Mouse (Mus musculus) embryonic facial prominence, embryonic 13.5 days (tissue): ENCODE data around the gene Myo9b. TPM values are rescaled to one million over a fixed set of nuclear protein-coding genes. Genes with fewer than 3 reads are reported as not detected.

ENCODE experiments used
- ATAC-seq: fragments of 200-750 bp; cut with Nextera tagmentation; 2 replicates; pipeline ENCODE4 v1.8.0; 2017; ENCODE audit warnings: low read depth; ENCODE audit not compliant: insufficient number of reproducible peaks, insufficient read depth, low FRiP score, low TSS enrichment
- H3K27ac ChIP-seq: fragments of 300-500 bp; sonication (generic); 2 replicates; pipeline ENCODE4 v1.5.1; 2015; ENCODE audit warnings: moderate library complexity, mild to moderate bottlenecking, inconsistent platforms
- H3K27me3 ChIP-seq: fragments of 300-500 bp; sonication (generic); 2 replicates; pipeline ENCODE4 v1.6.1; 2015; ENCODE audit warnings: mild to moderate bottlenecking, inconsistent platforms
- H3K36me3 ChIP-seq: fragments of 300-500 bp; sonication (generic); 2 replicates; pipeline ENCODE4 v1.6.1; 2015; ENCODE audit warnings: mild to moderate bottlenecking, inconsistent platforms
- H3K4me1 ChIP-seq: fragments of 300-500 bp; sonication (generic); 2 replicates; pipeline ENCODE4 v1.6.1; 2015; ENCODE audit warnings: inconsistent platforms
- H3K4me2 ChIP-seq: fragments of 300-500 bp; sonication (generic); 2 replicates; pipeline ENCODE4 v1.6.1; 2015; ENCODE audit warnings: moderate library complexity, mild to moderate bottlenecking, inconsistent platforms
- H3K4me3 ChIP-seq: fragments of 300-500 bp; sonication (generic); 2 replicates; pipeline ENCODE4 v1.5.1; 2015; ENCODE audit warnings: mild to moderate bottlenecking, inconsistent platforms
- H3K9ac ChIP-seq: fragments of 300-500 bp; sonication (generic); 2 replicates; pipeline ENCODE4 v1.6.1; 2015; ENCODE audit warnings: mild to moderate bottlenecking, inconsistent platforms
- H3K9me3 ChIP-seq: fragments of 300-500 bp; sonication (generic); 2 replicates; pipeline ENCODE4 v1.6.1; 2016; ENCODE audit warnings: inconsistent platforms
- WGBS: fragments of 180-500 bp; shearing (Covaris S2); methylation state at CpG from one replicate; pipeline ENCODE4 v1.1.7; 2015; ENCODE audit warnings: mixed read lengths; 5-methylcytosine and 5-hydroxymethylcytosine counted together
- polyA plus RNA-seq: library from polyadenylated mRNA; unstranded; fragments of >200 nt; fragmentation: Nextera tagmentation; extraction: Ambion mirVana; gene quantifications from 2 replicates; pipeline ENCODE4 v1.2.1, GENCODE M21; 2015

Myo9b gene
- polyA plus RNA-seq, 1 experiment from 2014 or later, result 27.5 TPM

DNA sequence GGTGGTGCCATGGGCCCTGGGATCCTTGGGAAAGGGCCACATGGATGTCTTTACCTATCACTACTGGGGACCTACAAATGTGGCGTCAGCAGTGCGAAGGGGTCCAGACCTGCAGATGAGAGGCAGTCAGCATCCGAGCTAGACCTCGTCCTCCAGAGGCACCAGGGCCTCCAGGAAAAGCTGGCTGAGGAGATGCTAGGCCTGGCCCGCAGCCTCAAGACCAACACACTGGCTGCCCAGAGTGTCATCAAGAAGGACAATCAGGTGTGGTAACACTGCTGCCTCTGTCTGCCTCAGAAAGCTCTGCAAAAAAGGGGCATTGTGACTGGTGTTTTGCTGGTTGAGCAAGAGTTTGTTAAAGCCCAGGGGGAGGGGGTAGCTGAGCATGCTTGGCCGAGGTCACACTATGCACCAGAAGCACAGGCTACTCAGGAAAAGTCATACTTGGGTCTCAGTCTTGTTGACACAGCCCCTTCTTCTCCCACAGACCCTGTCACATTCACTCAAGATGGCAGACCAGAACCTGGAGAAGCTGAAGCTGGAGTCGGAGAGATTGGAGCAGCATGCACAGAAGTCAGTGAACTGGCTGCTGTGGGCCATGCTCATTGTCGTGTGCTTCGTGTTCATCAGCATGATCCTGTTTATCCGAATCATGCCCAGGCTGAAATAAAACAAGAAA is 96.7 kb downstream of the Myo9b start:
- no peaks in the 10 kb centered on the region for H3K9me3 ChIP-seq
- WGBS, result 88% methylated on average over 10 of the region's 10 CpGs
- no peaks in the 10 kb centered on the region for H3K27me3 ChIP-seq
- ATAC-seq, result no peak
- peak overlapping the region; percentile 21; the same call in 1 of the 2 replicates for H3K9ac ChIP-seq
- no peak overlapping the region for H3K4me2 ChIP-seq
- H3K4me1 ChIP-seq, result peaks cover 31% of the 10 kb centered on the region
- H3K27ac ChIP-seq, result no peak overlapping the region
- H3K36me3 ChIP-seq, result peaks cover 28% of the 10 kb centered on the region
- no peak overlapping the region for H3K4me3 ChIP-seq

DNA sequence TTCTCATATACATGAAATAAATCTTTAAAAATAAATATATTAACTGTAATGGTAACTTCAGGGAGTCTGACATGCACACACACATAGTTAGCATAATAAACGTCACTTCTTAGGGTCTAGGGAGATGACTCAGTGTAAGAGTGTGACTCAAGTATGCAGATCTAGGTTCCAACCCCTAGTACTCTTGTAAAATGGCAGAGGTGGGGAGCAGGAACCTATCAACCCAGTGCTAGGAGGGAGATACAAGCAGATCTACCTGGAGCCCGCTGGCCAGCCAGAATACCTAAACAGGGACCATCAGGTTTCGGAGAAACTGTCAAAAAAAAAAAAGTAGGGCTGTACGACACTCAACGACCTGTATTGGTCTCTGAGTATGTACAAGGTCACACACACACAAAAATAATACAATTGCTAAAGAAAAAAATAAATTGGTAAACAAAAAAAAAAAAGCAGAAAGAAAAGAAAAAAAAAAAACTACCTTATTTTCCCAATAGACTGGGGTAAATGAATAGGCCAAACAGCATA is 98.3 kb downstream of the Myo9b start:
- Histone ChIP-seq H3K4me1 (peaks cover 38% of the 10 kb centered on the region), H3K27ac (peak overlapping the region; percentile 84; the same call in 1 of the 2 replicates), H3K9me3 (no peaks in the 10 kb centered on the region), H3K4me3 (peak overlapping the region; percentile 65), H3K4me2 (peak overlapping the region; percentile 57), H3K27me3 (no peaks in the 10 kb centered on the region), H3K36me3 (peaks cover 44% of the 10 kb centered on the region), H3K9ac (no peak overlapping the region)
- no peak for ATAC-seq
- WGBS, result 24% methylated on average over 5 of the region's 5 CpGs

DNA sequence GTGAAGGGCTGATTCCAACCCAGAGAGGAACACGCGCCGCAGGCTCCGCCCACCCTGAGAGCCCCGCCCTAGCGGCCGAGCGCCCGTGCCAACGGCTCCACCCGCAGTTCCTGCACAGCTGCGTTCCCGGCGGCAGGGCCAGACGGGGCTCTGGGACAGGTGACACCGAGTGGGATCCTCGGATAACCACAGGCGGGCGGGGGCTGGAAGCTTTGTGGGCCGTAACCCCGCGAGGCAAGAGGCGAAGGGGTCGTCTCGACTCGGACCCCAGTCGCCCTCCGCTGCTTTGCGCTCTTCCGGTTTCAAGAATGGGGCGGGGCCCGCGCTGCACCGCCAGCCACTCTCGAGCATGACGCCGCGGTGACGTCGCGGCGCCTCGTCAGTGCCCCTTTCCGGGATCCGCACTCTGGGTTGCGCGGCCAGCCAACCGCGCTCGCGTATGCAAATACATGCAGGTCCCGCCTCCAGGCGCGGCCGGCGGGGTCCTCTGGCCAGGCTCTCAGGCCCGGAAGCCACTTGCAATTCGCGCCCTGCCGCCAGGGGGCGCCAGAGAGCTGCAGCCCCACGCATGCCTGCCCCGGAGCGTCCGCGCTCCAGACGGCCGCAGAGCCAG is 98.8 kb downstream of the Myo9b start, which contains the start of gene Ocel1:
Ocel1 (plus strand) TSS at position 63 of the 613 bp plus-strand sequence.
- peaks cover 38% of the 10 kb centered on the region for H3K4me1 ChIP-seq
- peak within 1 kb of the TSS; percentile 70 for H3K9ac ChIP-seq
- peak within 1 kb of the TSS; percentile 65 for H3K4me3 ChIP-seq
- H3K27me3 ChIP-seq, result 0 out of 2 replicates have a peak, but pooled peaks cover under 1% of the 10 kb centered on the region
- peak within 1 kb of the TSS; percentile 84 for H3K27ac ChIP-seq
- under 1% methylated on average over 68 of the region's 68 CpGs for WGBS
- peak within 1 kb of the TSS; percentile 57 for H3K4me2 ChIP-seq
- peak; percentile 81 for ATAC-seq
- peaks cover 44% of the 10 kb centered on the region for H3K36me3 ChIP-seq
- no peaks in the 10 kb centered on the region for H3K9me3 ChIP-seq

DNA sequence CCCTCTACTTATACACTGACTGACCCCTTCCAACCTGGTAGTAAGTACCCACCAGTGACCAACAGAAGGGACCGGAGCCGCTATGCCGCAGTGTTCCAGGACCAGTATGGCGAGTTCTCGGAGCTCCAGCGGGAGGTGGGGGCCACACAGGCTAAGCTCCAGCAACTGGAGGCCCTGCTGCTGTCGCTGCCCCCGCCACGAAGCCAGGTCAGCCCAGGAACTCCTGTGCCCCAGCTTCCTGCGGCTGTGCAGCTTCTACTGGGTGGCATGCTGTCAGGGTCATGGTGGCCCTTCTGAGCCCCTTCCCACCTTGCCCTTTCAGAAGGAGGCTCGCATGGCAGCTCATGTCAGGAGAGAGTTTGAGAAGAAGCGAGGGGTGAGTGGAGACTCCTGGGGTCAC is 99.9 kb downstream of the Myo9b start:
- Histone ChIP-seq H3K4me1 (peaks cover 45% of the 10 kb centered on the region), H3K9me3 (no peaks in the 10 kb centered on the region), H3K36me3 (peaks cover 52% of the 10 kb centered on the region), H3K27ac (no peak overlapping the region), H3K4me2 (no peak overlapping the region), H3K27me3 (peaks cover 6% of the 10 kb centered on the region; the same call in 1 of the 2 replicates), H3K4me3 (no peak overlapping the region), H3K9ac (no peak overlapping the region)
- ATAC-seq, result no peak
- WGBS, result 84% methylated on average over 12 of the region's 12 CpGs

DNA sequence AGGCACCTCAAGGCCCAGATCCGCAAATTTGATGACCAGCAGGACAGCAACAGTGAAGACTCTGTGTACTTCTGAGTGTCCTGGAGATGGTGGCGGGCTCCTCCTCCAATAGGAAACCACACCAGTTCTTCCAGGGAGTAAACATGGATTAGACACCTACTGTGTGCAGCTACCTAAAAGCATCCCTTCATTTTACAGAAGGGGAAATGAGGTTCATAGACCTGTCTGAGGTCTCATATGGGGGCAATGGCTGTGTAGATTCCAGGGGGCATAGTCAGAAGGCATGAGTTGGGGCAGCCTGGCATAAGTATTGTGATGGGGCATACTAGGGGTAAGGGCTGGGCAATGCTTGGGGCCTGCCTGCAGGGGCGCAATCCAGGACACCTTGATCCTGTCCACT is 100.5 kb downstream of the Myo9b start:
- 85% methylated on average over 3 of the region's 3 CpGs for WGBS
- Histone ChIP-seq H3K4me1 (peaks cover 40% of the 10 kb centered on the region), H3K4me2 (no peak overlapping the region), H3K4me3 (no peak overlapping the region), H3K27ac (no peak overlapping the region), H3K9me3 (no peaks in the 10 kb centered on the region), H3K27me3 (peaks cover 6% of the 10 kb centered on the region; the same call in 1 of the 2 replicates), H3K9ac (no peak overlapping the region), H3K36me3 (peaks cover 57% of the 10 kb centered on the region)
- no peak for ATAC-seq

DNA sequence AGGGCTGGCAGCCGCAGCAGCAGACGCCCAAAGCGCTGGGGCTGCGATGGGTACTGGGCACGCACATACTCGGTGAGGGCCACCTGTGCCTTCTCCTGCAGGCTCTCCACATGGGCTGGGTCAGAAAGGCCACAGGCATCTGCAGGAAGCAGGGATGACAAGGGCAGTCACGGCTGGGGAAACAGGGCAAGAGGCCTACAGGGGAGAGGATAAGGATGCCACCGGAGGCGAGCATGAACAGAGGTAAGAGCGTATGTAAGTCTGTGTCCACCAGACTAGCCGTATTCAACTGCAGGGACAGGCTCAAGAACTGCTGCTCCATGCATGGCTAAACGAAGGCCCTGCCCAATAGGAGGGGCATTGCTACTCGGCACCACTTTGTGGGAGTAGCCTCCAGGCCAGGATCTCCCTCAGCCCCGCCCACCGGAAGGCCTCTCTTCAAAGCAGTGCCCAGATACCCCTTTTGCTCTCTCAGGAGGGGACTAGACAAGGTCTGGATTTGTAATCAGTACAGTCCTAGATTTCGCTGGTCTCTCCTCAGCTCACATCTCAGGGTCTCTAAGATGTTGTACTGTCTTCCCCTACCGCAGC is 102.2 kb downstream of the Myo9b start:
- H3K36me3 ChIP-seq, result peaks cover 48% of the 10 kb centered on the region
- 76% methylated on average over 17 of the region's 17 CpGs for WGBS
- no peak overlapping the region for H3K9ac ChIP-seq
- H3K27ac ChIP-seq, result no peak overlapping the region
- H3K9me3 ChIP-seq, result no peaks in the 10 kb centered on the region
- H3K27me3 ChIP-seq, result peaks cover 6% of the 10 kb centered on the region; the same call in 1 of the 2 replicates
- no peak overlapping the region for H3K4me3 ChIP-seq
- ATAC-seq, result no peak
- peaks cover 47% of the 10 kb centered on the region for H3K4me1 ChIP-seq
- H3K4me2 ChIP-seq, result no peak overlapping the region

DNA sequence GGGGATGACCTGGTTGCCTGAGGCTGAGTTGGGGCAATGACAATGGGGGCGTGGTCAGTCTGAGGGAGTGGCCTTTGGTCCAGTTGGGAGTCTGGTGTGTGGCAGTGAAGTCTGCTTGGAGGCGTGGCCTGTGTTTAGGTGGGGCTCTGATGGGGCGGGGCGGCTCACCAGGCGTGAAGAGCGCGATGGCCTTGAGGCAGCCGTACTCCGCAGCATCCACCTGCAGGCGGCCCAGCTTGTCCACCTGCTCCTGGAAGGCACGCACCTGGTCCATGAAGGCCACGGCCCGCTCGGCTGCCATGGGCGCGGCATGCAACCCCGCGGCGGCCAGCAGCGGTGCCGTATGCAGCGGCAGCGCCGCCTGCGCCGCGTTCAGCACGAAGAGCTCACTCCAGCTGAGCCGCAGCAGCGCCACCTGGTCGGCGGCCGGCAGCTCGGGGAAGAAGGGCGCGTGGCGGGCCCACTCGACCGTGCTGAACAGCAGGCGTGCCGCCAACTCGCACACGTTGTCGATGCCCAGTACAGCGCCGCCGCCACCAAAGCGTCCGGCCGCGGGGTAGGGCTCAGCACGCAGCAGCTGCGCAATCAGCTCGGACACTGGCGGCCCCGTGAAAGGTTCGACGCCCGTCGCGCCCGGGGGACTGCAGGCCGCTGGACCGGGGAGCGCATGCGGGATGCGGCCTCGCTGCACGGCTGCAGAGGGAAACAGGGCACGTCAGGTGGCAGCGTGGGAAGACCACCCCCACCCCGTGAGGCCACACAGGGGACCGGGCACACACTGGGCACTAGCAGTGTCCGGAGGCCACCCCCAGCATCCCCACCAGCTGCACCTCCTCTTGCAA is 103.3 kb downstream of the Myo9b start:
- ATAC-seq, result no peak
- no peaks in the 10 kb centered on the region for H3K9me3 ChIP-seq
- peak overlapping the region; percentile 32 for H3K4me3 ChIP-seq
- peak overlapping the region; percentile 60 for H3K9ac ChIP-seq
- no peak overlapping the region for H3K27ac ChIP-seq
- H3K36me3 ChIP-seq, result peaks cover 46% of the 10 kb centered on the region
- peak overlapping the region; percentile 64 for H3K4me2 ChIP-seq
- peaks cover 6% of the 10 kb centered on the region; the same call in 1 of the 2 replicates for H3K27me3 ChIP-seq
- WGBS, result 8% methylated on average over 74 of the region's 74 CpGs
- peaks cover 55% of the 10 kb centered on the region for H3K4me1 ChIP-seq

DNA sequence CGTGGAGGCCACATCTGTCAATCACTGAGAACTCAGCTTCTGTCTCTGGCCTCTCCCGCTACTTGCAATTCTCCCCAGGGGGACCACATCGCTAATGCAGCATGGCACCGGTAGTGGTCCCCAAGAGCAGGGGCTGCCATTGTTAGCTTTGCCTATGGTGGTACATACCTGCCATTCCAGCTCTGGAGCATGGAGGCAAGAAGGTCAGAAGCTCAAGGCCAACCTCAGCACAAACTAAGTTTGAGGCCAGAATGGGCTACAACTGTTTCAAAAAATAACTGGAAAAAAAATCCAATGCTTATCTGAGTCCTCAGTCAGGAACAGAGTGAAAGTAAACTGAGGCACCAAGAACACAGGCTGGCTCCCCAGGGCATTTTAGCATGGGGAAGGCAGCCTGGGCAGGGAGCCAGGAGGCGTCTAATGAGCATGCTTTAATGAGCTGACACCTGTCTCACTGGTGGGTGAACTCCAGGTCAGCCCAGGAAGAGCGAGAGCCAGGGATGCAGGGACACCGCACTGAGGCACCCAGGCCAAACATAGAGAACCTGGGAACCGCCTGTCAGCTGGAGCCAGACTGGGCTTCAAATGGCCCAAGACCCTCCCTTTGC is 104.0 kb downstream of the Myo9b start:
- peak overlapping the region; percentile 32 for H3K4me3 ChIP-seq
- H3K36me3 ChIP-seq, result peaks cover 46% of the 10 kb centered on the region
- H3K27ac ChIP-seq, result no peak overlapping the region
- H3K4me1 ChIP-seq, result peaks cover 55% of the 10 kb centered on the region
- H3K9ac ChIP-seq, result peak overlapping the region; percentile 60
- H3K27me3 ChIP-seq, result peaks cover 6% of the 10 kb centered on the region; the same call in 1 of the 2 replicates
- ATAC-seq, result no peak
- no peaks in the 10 kb centered on the region for H3K9me3 ChIP-seq
- H3K4me2 ChIP-seq, result peak overlapping the region; percentile 64
- 47% methylated on average over 8 of the region's 8 CpGs for WGBS

DNA sequence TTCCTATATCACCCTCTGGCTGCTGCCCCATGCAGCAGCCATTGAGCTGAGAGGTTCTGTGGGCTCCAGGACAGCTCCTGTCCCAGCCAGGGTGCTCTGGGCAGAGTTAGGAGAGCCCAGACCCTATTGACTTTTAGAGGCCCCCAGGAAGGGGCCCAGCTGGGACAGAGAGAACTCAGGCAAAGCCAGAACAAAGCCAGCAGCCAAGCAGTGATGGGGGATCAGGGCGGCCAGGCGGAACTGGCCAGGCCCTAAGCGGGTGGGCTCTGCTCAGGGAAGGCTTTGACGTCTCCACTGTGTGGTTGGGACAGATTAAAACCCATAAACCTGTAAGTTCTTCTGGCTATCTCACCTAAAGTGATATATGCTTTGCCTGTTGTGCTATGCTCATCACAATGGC is 106.5 kb downstream of the Myo9b start:
- 0 out of 2 replicates have a peak overlapping the region, but pooled peaks have one; percentile 90 for H3K9ac ChIP-seq
- H3K4me1 ChIP-seq, result peaks cover 67% of the 10 kb centered on the region
- ATAC-seq, result no peak
- H3K9me3 ChIP-seq, result no peaks in the 10 kb centered on the region
- H3K27ac ChIP-seq, result no peak overlapping the region
- peak overlapping the region; percentile 97 for H3K4me2 ChIP-seq
- H3K27me3 ChIP-seq, result peaks cover 6% of the 10 kb centered on the region; the same call in 1 of the 2 replicates
- H3K36me3 ChIP-seq, result peaks cover 35% of the 10 kb centered on the region
- WGBS, result 50% methylated on average over 4 of the region's 4 CpGs
- peak overlapping the region; percentile 84; the same call in 1 of the 2 replicates for H3K4me3 ChIP-seq

DNA sequence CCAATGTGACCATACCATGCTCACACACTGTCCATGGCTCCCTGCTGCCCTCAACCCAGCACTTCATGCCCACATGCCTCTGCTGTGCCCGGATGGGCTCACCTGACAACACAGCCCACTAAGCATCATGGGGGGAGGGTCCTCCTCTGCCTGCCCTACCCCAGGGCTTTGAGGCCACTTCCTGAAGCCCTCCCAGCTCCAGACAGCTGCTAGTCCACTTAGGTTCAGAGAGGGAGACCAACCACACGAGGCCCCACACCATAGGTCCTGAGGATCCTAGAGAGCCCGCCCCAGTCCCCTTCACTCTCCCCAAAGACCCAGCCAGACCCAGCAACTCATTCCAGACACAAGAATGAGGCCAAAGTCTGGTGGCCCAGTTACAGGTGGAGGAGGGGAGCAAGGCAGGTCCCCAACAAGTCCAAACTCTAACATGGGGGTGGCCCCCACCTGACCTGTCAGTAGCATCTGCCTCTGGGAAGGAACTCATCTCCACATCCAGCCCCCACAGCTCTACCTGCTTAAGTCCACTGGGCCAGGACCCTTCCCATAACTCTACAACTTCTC is 107.1 kb downstream of the Myo9b start:
- ATAC-seq, result no peak
- peak overlapping the region; percentile 84 for H3K4me3 ChIP-seq
- peak overlapping the region; percentile 90 for H3K9ac ChIP-seq
- peaks cover 29% of the 10 kb centered on the region for H3K36me3 ChIP-seq
- peaks cover 67% of the 10 kb centered on the region for H3K4me1 ChIP-seq
- no peaks in the 10 kb centered on the region; the same call in 1 of the 2 replicates for H3K9me3 ChIP-seq
- H3K27ac ChIP-seq, result no peak overlapping the region
- H3K4me2 ChIP-seq, result peak overlapping the region; percentile 97
- WGBS, result 45% methylated on average over 3 of the region's 3 CpGs
- H3K27me3 ChIP-seq, result peaks cover 6% of the 10 kb centered on the region; the same call in 1 of the 2 replicates
